Mouse (Mus musculus): Measurements from ENCODE around the gene Nme7. TPM values are rescaled to one million over a fixed set of nuclear protein-coding genes. Genes with fewer than 3 reads are reported as not detected.

Nme7 gene
- 46.7 and 51.6 TPM in 2 replicates for polyA plus RNA-seq (2014; fragmentation: Nextera tagmentation; extraction: Ambion mirVana)

DNA sequence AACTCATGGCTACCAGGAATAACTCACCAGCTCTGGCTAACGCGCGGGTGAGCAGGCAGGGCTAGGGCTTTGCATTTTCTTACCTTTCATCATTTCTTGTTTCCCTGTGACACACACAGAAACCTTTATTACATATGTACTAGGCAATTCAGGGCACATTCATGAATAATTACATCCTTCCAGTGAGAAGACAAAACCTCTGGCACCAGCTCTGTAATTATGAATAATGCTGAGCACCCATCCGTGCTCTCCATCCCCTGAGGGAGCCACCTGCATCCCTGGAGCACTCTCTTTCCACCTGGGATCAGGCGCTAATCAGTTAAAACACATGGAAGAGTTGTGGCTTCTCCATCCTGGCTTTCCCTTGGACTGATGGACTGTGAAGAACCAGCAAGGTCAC, at the start of gene Nme7:
TSS of gene Nme7 (plus strand) at position 301 of the 400 bp plus-strand sequence.
- DNase-seq (ENCODE audit: low spot score), result no peak
- WGBS, result 89% methylated on average over 5 of the region's 5 CpGs
- ATAC-seq (replicated peaks; ENCODE audit: insufficient number of reproducible peaks, low FRiP score, low TSS enrichment, low read depth), result no peak

DNA sequence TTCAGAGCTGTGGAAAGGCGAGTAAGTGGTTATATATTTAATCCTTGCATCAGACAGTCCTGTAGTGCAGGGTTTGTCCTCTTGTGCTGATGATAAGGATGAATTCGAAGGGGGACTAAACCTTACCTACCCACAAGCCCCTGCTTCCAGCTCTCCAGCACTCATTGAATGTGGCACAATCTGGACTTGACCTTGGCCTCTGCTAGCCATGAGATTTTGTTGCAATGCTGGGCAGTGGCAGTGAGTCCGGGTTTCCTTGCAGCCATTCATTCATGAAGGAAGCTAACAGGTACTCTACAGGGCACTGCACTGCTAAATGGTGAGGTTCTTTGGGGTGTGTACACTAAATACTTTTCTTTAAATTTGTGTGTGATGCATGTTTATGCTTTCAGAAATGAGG, 49.1 kb upstream of the Nme7 start:
- Histone ChIP-seq H3K27ac (replicated peaks; ENCODE audit: low read depth, low read length) (no peak overlapping the region), H3K36me3 (replicated peaks; ENCODE audit: control insufficient read depth, insufficient read depth, low read depth, low read length) (no peaks in the 10 kb centered on the region), H3K4me1 (ENCODE audit: control insufficient read depth, insufficient read depth, low read length) (no peaks in the 10 kb centered on the region; the same call in 1 of the 2 replicates), H3K27me3 (ENCODE audit: control insufficient read depth, insufficient read depth, low read length) (no peaks in the 10 kb centered on the region), H3K9ac (replicated peaks; ENCODE audit: low read length) (no peak overlapping the region), H3K4me2 (ENCODE audit: low read depth, low read length) (no peak overlapping the region), H3K9me3 (replicated peaks; ENCODE audit: control insufficient read depth, low read length) (no peaks in the 10 kb centered on the region), H3K4me3 (ENCODE audit: low read depth, low read length) (no peak overlapping the region)
- no peak for ATAC-seq (replicated peaks; ENCODE audit: insufficient number of reproducible peaks, low FRiP score, low TSS enrichment, low read depth)
- WGBS, result 73% methylated on average over 3 of the region's 3 CpGs
- no peak for DNase-seq (ENCODE audit: low spot score)

More for the DNA sequence above, at the start of gene Nme7:
- Histone ChIP-seq H3K9ac (replicated peaks; ENCODE audit: low read length) (no peak within 1 kb of the TSS), H3K4me3 (ENCODE audit: low read depth, low read length) (no peak within 1 kb of the TSS), H3K9me3 (replicated peaks; ENCODE audit: control insufficient read depth, low read length) (no peaks in the 10 kb centered on the region), H3K27me3 (ENCODE audit: control insufficient read depth, insufficient read depth, low read length) (no peaks in the 10 kb centered on the region), H3K36me3 (replicated peaks; ENCODE audit: control insufficient read depth, insufficient read depth, low read depth, low read length) (peaks cover 3% of the 10 kb centered on the region; the same call in 1 of the 2 replicates), H3K4me2 (ENCODE audit: low read depth, low read length) (no peak within 1 kb of the TSS), H3K27ac (replicated peaks; ENCODE audit: low read depth, low read length) (no peak within 1 kb of the TSS), H3K4me1 (ENCODE audit: control insufficient read depth, insufficient read depth, low read length) (no peaks in the 10 kb centered on the region)

DNA sequence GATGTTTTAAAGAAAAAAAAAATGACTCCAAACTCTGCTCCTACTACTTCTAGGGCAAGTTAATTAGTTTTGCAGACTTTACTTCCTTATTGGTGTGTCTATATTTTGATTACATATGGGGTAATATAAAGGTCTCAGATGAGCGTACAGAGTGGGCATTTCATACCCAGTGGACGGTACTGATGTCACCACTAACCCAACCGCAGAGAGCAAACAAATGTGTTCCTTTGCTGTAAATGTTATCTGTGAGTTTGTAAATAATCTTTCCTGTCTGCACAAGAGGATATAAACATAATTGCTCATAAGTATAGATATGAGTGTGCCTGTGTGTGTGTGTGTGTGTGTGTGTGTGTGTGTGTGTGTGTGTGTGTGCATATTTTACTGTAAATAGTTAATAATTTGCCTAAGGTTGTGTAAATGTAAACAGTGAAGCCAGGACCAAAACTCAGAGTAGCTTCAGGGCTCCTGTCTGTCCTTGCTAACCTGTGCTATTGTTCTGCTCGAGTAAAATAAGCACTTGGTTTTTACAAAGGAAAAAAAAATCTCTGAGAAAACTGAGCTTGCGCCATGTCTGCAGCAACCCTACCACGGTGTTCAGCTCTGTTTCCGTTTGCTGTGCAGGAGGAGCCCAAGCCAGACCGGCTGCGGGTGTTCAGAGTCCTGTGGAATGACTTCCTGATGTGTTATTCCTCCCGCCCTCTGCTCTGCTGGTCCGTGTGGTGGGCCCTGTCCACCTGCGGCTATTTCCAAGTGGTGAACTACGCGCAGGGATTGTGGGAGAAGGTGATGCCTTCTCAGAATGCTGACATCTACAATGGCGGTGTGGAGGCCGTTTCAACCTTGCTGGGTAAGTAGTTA, 43.5 kb upstream of the Nme7 start:
- Histone ChIP-seq H3K27me3 (ENCODE audit: control insufficient read depth, insufficient read depth, low read length) (no peaks in the 10 kb centered on the region), H3K9ac (replicated peaks; ENCODE audit: low read length) (no peak overlapping the region), H3K4me3 (ENCODE audit: low read depth, low read length) (no peak overlapping the region), H3K4me2 (ENCODE audit: low read depth, low read length) (no peak overlapping the region), H3K27ac (replicated peaks; ENCODE audit: low read depth, low read length) (no peak overlapping the region), H3K36me3 (replicated peaks; ENCODE audit: control insufficient read depth, insufficient read depth, low read depth, low read length) (no peaks in the 10 kb centered on the region; the same call in 1 of the 2 replicates), H3K4me1 (ENCODE audit: control insufficient read depth, insufficient read depth, low read length) (no peaks in the 10 kb centered on the region), H3K9me3 (replicated peaks; ENCODE audit: control insufficient read depth, low read length) (no peaks in the 10 kb centered on the region)
- DNase-seq (ENCODE audit: low spot score) (no peak), ATAC-seq (replicated peaks; ENCODE audit: insufficient number of reproducible peaks, low FRiP score, low TSS enrichment, low read depth) (no peak)
- 82% methylated on average over 16 of the region's 16 CpGs for WGBS

DNA sequence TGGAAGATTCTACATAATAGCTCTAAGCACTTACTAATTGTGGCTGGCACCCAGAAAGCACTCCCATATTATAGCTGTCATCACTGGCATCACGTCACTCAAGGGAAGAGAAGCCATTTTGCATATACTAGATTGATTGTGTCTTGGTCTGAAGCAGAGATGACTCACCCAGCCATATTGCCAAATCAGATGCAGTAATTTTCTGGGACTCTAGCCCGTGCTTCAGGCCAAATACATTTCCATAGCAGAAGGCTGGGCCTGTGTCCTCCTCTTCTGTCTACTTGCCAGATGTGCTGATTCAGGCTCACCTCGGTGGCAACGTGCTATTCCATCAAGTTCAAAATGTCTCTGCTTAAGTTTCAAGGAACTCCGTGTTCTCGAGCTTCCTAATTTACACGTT, 42.4 kb upstream of the Nme7 start:
- 92% methylated on average over 7 of the region's 7 CpGs for WGBS

DNA sequence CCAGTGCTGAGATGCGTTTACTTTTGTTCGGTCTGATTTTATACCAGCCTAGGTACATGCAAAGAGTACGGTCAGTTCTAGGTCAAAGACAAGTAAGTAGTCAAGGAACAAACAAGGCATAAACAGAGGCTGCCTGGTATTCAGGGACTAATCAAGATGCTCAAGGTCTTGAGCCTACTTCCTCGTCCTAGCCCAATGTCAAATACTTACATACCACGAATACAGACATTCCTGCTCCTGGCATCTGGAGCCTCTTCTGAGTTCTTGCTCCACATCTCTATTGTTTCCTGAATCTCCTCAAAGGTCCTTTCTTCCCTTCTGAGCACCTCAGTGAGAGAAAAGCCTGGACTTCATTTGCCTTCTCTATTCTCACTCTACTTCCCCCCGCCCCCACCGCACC, 33.0 kb upstream of the Nme7 start:
- ATAC-seq (replicated peaks; ENCODE audit: insufficient number of reproducible peaks, low FRiP score, low TSS enrichment, low read depth), result no peak
- H3K9ac ChIP-seq (replicated peaks; ENCODE audit: low read length), result no peak overlapping the region
- no peaks in the 10 kb centered on the region for H3K9me3 ChIP-seq (replicated peaks; ENCODE audit: control insufficient read depth, low read length)
- no peaks in the 10 kb centered on the region for H3K36me3 ChIP-seq (replicated peaks; ENCODE audit: control insufficient read depth, insufficient read depth, low read depth, low read length)
- H3K4me3 ChIP-seq (ENCODE audit: low read depth, low read length), result no peak overlapping the region
- H3K27me3 ChIP-seq (ENCODE audit: control insufficient read depth, insufficient read depth, low read length), result no peaks in the 10 kb centered on the region
- H3K4me2 ChIP-seq (ENCODE audit: low read depth, low read length), result no peak overlapping the region
- no peaks in the 10 kb centered on the region for H3K4me1 ChIP-seq (ENCODE audit: control insufficient read depth, insufficient read depth, low read length)
- whole genome bisulfite sequencing, result 75% methylated on average over 7 of the region's 7 CpGs
- H3K27ac ChIP-seq (replicated peaks; ENCODE audit: low read depth, low read length), result no peak overlapping the region
- no peak for DNase-seq (ENCODE audit: low spot score)

More for the DNA sequence above, 42.4 kb upstream of the Nme7 start:
- Histone ChIP-seq H3K4me1 (ENCODE audit: control insufficient read depth, insufficient read depth, low read length) (no peaks in the 10 kb centered on the region), H3K9ac (replicated peaks; ENCODE audit: low read length) (no peak overlapping the region), H3K4me2 (ENCODE audit: low read depth, low read length) (no peak overlapping the region), H3K27ac (replicated peaks; ENCODE audit: low read depth, low read length) (no peak overlapping the region), H3K36me3 (replicated peaks; ENCODE audit: control insufficient read depth, insufficient read depth, low read depth, low read length) (no peaks in the 10 kb centered on the region; the same call in 1 of the 2 replicates), H3K4me3 (ENCODE audit: low read depth, low read length) (no peak overlapping the region), H3K27me3 (ENCODE audit: control insufficient read depth, insufficient read depth, low read length) (no peaks in the 10 kb centered on the region), H3K9me3 (replicated peaks; ENCODE audit: control insufficient read depth, low read length) (no peaks in the 10 kb centered on the region)
- DNase-seq (ENCODE audit: low spot score) (no peak), ATAC-seq (replicated peaks; ENCODE audit: insufficient number of reproducible peaks, low FRiP score, low TSS enrichment, low read depth) (no peak)

DNA sequence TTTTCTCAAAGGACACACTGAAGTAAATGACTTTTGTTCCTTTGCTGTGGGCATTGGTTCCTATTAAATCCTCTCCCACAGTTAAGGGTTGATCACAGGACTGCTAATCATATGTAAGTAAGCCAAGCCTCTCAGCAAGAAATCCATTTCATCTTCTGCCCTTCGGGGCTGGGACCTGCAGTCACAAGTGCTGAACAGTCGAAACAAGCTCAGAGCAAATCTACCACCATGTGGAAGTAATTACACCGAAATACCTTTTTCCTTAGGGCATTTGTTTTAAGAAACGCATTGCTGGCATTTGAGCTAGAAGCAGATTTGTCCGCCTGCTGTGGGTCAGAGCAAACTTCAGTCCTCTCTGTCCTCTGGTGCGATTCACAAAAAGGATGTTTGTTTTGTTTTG, 30.3 kb upstream of the Nme7 start:
- WGBS, result 28% methylated on average over 6 of the region's 6 CpGs
- ATAC-seq (replicated peaks; ENCODE audit: insufficient number of reproducible peaks, low FRiP score, low TSS enrichment, low read depth) (no peak), DNase-seq (ENCODE audit: low spot score) (peak; percentile 87)
- H3K9me3 ChIP-seq (replicated peaks; ENCODE audit: control insufficient read depth, low read length), result no peaks in the 10 kb centered on the region
- no peak overlapping the region for H3K4me3 ChIP-seq (ENCODE audit: low read depth, low read length)
- no peaks in the 10 kb centered on the region for H3K36me3 ChIP-seq (replicated peaks; ENCODE audit: control insufficient read depth, insufficient read depth, low read depth, low read length)
- no peak overlapping the region for H3K27ac ChIP-seq (replicated peaks; ENCODE audit: low read depth, low read length)
- no peak overlapping the region for H3K4me2 ChIP-seq (ENCODE audit: low read depth, low read length)
- H3K27me3 ChIP-seq (ENCODE audit: control insufficient read depth, insufficient read depth, low read length), result no peaks in the 10 kb centered on the region
- no peak overlapping the region for H3K9ac ChIP-seq (replicated peaks; ENCODE audit: low read length)
- no peaks in the 10 kb centered on the region for H3K4me1 ChIP-seq (ENCODE audit: control insufficient read depth, insufficient read depth, low read length)

DNA sequence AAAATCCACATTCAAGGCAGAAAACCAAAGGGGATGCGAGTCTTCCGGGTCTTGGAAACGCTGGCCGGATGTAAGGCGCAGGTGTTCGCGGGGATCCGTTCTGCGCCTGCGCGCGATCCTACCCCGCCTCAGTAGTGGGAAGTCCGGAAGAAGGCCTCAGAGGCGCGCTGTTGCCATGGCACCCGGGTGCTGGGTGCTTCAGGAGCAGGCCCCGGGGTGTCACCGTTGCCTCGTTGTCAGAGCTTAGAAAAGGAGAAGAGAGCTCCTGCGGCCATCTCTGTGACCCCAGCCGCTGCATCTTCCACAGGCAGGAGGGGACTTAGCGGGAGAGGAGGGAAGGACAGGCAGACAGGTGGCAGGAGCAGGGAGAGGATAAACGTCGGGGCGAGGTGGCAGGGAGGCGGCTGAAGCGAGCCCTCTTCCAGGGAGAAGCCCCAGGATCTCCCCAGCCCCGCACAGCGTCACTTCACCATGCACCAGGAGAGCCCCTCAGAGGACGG, 28.4 kb upstream of the Nme7 start, which contains the start of gene Ccdc181:
TSS of gene Ccdc181 (plus strand) at position 131 of the 500 bp plus-strand sequence.
- peak within 1 kb of the TSS; percentile 48 for H3K4me2 ChIP-seq (ENCODE audit: low read depth, low read length)
- peak; percentile 98 for ATAC-seq (replicated peaks; ENCODE audit: insufficient number of reproducible peaks, low FRiP score, low TSS enrichment, low read depth)
- WGBS, result under 1% methylated on average over 31 of the region's 31 CpGs
- peak within 1 kb of the TSS; percentile 18 for H3K9ac ChIP-seq (replicated peaks; ENCODE audit: low read length)
- H3K4me1 ChIP-seq (ENCODE audit: control insufficient read depth, insufficient read depth, low read length), result no peaks in the 10 kb centered on the region
- H3K4me3 ChIP-seq (ENCODE audit: low read depth, low read length), result peak within 1 kb of the TSS; percentile 51
- H3K9me3 ChIP-seq (replicated peaks; ENCODE audit: control insufficient read depth, low read length), result no peaks in the 10 kb centered on the region
- no peaks in the 10 kb centered on the region for H3K36me3 ChIP-seq (replicated peaks; ENCODE audit: control insufficient read depth, insufficient read depth, low read depth, low read length)
- no peaks in the 10 kb centered on the region for H3K27me3 ChIP-seq (ENCODE audit: control insufficient read depth, insufficient read depth, low read length)
- H3K27ac ChIP-seq (replicated peaks; ENCODE audit: low read depth, low read length), result no peak within 1 kb of the TSS
- DNase-seq (ENCODE audit: low spot score), result peak; percentile 92

DNA sequence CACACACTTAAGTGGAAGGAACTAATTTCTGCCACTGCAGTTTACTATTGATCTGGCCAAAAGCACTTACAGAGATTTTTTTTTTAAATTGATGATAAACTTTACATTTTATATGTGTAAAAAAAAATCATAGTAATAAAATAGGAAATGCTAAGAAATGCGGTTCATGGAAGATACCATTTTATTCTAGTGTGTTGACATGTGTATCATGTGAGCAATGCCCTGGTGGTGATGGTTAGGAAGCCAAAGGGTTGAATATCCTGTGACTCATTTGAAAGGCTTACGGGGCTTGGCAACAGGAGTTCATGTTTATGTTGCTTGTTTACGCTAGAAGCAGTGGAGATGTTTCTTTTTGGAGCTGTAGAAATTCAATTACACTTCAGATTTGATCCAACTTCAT, 27.4 kb upstream of the Nme7 start:
- H3K4me1 ChIP-seq (ENCODE audit: control insufficient read depth, insufficient read depth, low read length), result no peaks in the 10 kb centered on the region
- H3K36me3 ChIP-seq (replicated peaks; ENCODE audit: control insufficient read depth, insufficient read depth, low read depth, low read length), result no peaks in the 10 kb centered on the region
- no peak for DNase-seq (ENCODE audit: low spot score)
- H3K27me3 ChIP-seq (ENCODE audit: control insufficient read depth, insufficient read depth, low read length), result no peaks in the 10 kb centered on the region
- H3K9ac ChIP-seq (replicated peaks; ENCODE audit: low read length), result no peak overlapping the region
- no peak overlapping the region for H3K4me2 ChIP-seq (ENCODE audit: low read depth, low read length)
- H3K4me3 ChIP-seq (ENCODE audit: low read depth, low read length), result no peak overlapping the region
- no peak for ATAC-seq (replicated peaks; ENCODE audit: insufficient number of reproducible peaks, low FRiP score, low TSS enrichment, low read depth)
- 88% methylated on average over 3 of the region's 3 CpGs for WGBS
- H3K27ac ChIP-seq (replicated peaks; ENCODE audit: low read depth, low read length), result no peak overlapping the region
- H3K9me3 ChIP-seq (replicated peaks; ENCODE audit: control insufficient read depth, low read length), result no peaks in the 10 kb centered on the region

Measured in embryonic facial prominence, embryonic 11.5 days (tissue).